Mouse (Mus musculus) urinary bladder, postnatal 4 days (tissue): ENCODE measurements around the gene Sbds.

Source experiments
- DNase-seq, 2 experiments: peaks; one replicate each; pipeline ENCODE4 v3.0.0; 2021 to 2022; ENCODE audit warnings: low spot score in 2 of 2

Gene Sbds

DNA sequence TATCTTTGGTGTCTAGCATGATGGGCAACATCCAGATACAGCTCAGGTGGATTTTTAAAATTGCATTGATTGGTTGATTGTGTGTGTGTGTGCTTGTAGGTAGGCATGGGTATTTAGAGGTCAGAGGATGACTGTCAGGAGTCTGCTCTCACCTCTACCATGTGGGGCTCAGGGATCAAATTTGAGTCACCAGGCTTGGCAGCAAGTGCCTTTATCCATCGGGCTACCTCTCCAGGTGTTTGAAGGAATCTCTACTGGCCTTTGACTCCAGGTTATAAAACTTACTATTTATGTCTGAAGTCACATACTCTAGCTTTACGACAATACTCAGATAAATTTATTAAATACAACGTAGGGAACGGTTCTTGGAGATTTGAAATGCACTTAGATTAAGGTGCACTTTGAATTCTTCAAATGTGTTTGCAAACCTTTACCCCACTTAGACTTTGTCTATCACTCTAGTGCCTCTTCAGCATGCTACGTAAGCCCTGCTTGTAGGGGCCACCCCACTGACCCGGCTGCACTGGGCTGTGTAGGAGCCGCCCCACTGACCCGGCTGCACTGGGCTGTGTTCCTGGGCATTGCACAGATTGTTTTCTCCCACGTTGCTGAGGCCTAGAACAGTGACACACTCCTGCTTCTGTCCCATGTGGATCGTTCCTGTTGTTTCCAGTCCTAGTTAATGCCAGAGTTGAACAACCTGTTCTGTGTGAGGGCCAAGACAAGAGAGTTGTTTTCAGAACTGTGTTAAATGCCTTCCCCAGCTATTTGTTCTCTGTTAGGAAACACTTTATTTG, 54.9 kb downstream of the Sbds start:
- no peak for DNase-seq

DNA sequence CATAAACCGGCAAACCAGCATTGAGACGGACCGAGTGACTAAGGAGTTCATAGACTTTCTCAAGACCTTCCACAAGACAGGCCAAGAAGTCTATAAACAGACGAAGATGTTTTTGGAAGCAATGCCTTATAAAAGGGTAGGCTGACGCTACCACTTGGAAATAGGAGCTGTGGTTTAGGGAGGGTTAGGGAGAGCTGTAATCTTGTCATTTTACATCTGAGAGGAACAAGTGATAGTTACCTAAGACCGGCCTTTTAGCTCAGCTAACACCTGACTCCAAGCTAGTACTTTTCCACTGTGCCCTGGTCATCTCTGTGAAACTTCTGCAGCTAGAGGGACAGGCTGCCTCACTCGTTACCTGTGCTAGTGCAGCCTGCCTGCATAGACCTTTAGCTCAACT, 57.3 kb downstream of the Sbds start:
- no peak for DNase-seq

GRCm38 (mm10) chr5:130197454-130197853, 57.9 kb downstream of the Sbds start:
- no peak for DNase-seq

DNA sequence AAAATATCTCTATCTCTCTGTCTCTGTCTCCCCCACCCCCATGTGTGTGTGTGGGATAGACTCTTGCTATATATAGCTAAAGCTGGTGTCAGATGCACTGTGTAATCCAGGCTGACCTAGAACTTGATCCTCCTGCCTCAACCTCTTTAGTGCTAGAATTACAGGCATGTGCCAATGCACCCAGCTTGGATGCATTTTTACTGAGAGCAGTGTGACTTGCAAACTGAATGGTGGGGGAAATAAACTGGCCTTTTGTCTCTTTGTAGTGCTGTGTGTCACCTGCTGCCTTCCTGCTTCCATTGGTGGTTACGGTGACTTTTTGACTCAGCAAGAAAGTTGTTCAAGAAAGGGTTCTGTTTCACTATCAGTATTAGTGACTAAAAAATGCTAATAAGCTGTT, 59.0 kb downstream of the Sbds start:
- DNase-seq = no peak
